ENCODE assay signal across 8 mouse cellular contexts in genomic region chr8:122567361-122568108, GRCm38 (mm10). TPM values are rescaled to one million over a fixed set of nuclear protein-coding genes. Genes with fewer than 3 reads are reported as not detected.
DNase-seq lines count a peak whose midpoint lies in the region; ATAC-seq lines count a peak whose summit lies in the region.

TSS of gene Cdt1 (plus strand) at chr8:122568015.

- WGBS in intestine, embryonic 14.5 days = under 1% methylated on average over 62 of the region's 62 CpGs

- H3K4me3 ChIP-seq in intestine, embryonic 14.5 days (ENCODE audit: low read depth, low read length) = peak within 1 kb of the TSS; percentile 97

- H3K36me3 ChIP-seq in intestine, embryonic 14.5 days (ENCODE audit: control insufficient read depth, insufficient read depth, low read length) = peaks cover 33% of the 10 kb centered on the region

- H3K9me3 ChIP-seq in intestine, embryonic 14.5 days (ENCODE audit: control insufficient read depth, low read length) = no peaks in the 10 kb centered on the region

- H3K4me1 ChIP-seq in intestine, embryonic 14.5 days (replicated peaks; ENCODE audit: control insufficient read depth, insufficient read depth, low read length) = peaks cover 18% of the 10 kb centered on the region

- ATAC-seq in intestine, embryonic 14.5 days (replicated peaks; ENCODE audit: low FRiP score, low TSS enrichment, low read depth) = peak; percentile 94

- intact Hi-C loops in gastrocnemius, postnatal 14 days (cut with DNase I; ENCODE audit: low total_unique reads) = no loop called here
- intact Hi-C loops in left cerebral cortex, postnatal 14 days (cut with DNase I) = no loop called here

- H3K27ac ChIP-seq in intestine, embryonic 14.5 days (ENCODE audit: low read depth) = peak within 1 kb of the TSS; percentile 88

- H3K4me2 ChIP-seq in intestine, embryonic 14.5 days (ENCODE audit: low read length) = peak within 1 kb of the TSS; percentile 87

- peak within 1 kb of the TSS; percentile 97 for H3K9ac ChIP-seq in intestine, embryonic 14.5 days (ENCODE audit: low read length)

- peak; percentile 95 for DNase-seq in adipocyte (ENCODE audit: low spot score)
- DNase-seq in embryo, embryonic 10 days (ENCODE audit: low spot score) = peak; percentile 97
- peak; percentile 95 for DNase-seq in gastrocnemius, postnatal 14 days
- DNase-seq in intestine, embryonic 14.5 days (ENCODE audit: low spot score) = peak; percentile 97
- DNase-seq in left cerebral cortex, postnatal 14 days (ENCODE audit: low spot score in 2 of 2) = peak; percentile 96 to 97
- peak; percentile 98 for DNase-seq in mesoderm, embryonic 11.5 days (ENCODE audit: low read depth, low spot score)
- peak; percentile 90 to 92 for DNase-seq in right cerebral cortex, postnatal 36 days (ENCODE audit: low spot score in 2 of 2)
- peak; percentile 97 for DNase-seq in yolk sac, embryonic 10.5 days (ENCODE audit: low spot score)

- no peaks in the 10 kb centered on the region for H3K27me3 ChIP-seq in intestine, embryonic 14.5 days (replicated peaks; ENCODE audit: control insufficient read depth, insufficient read depth, low read length)

RNA-seq across cellular contexts. Expression of gene Cdt1, which starts in this region (rescaled TPM):
- total RNA-seq in gastrocnemius, postnatal 14 days (2021) = 1 to 10 TPM; 1.8 to 3.0 TPM
- polyA plus RNA-seq in intestine, embryonic 14.5 days (2014; fragmentation: Nextera tagmentation; extraction: Ambion mirVana) = 43.8 and 49.3 TPM in 2 replicates
- 1 to 10 TPM; 2.2 to 3.5 TPM for total RNA-seq in left cerebral cortex, postnatal 14 days (2021)

Comparison
In these comparisons a context has a peak if more than half of its experiments do, and no peak if none do; other contexts are left out.
1. Peak in every context shown above with its lines: DNase-seq, ATAC-seq, H3K4me3 ChIP-seq and H3K27ac ChIP-seq.